In the genomic region with DNA sequence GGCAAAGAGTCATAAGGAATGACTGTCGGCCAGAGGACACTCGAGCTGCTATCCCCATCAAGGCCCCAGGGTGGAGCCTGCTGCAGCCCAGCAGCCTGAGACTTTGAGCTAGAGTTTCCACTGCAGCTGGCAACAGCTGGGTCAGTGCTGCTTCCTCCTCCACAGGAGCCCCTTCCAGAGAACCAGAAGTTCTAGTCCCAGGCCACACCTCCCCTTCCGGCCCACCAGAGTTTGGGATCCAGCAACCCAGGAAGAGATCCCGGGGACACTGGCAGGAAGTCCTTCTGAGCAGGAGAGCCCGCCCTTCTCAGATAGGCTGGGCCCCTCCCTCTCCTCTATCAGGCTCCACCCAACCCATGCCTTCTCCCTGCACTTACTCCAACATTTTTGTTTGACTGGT, we compare ENCODE assay signal across 8 mouse cellular contexts. TPM values are rescaled to one million over a fixed set of nuclear protein-coding genes. Genes with fewer than 3 reads are reported as not detected.
DNase-seq lines count a peak whose midpoint lies in the region; ATAC-seq and TF ChIP-seq lines count a peak whose summit lies in the region.

No protein-coding gene starts in this region.

- WGBS in limb, embryonic 13.5 days, result 2% methylated on average over 5 of the region's 5 CpGs

- H3K27me3 ChIP-seq in limb, embryonic 13.5 days, result no peaks in the 10 kb centered on the region

- 0 out of 2 replicates have a peak, but pooled peaks have one; percentile 3 for TF ChIP-seq CTCF in embryonic fibroblast, embryonic 13.5 days (IDR thresholded peaks at IDR 0.05; ENCODE audit: borderline replicate concordance, insufficient read depth, low read length)

- H3K27ac ChIP-seq in embryonic fibroblast, embryonic 13.5 days (ENCODE audit: insufficient read depth, low read length), result peak overlapping the region; percentile 2; the same call in 1 of the 2 replicates
- peak overlapping the region; percentile 72 for H3K27ac ChIP-seq in limb, embryonic 13.5 days

- no peak overlapping the region for H3K9ac ChIP-seq in limb, embryonic 13.5 days

- peak; percentile 72 for DNase-seq in 3T3-L1 (ENCODE audit: low read depth, low spot score)
- DNase-seq in heart, postnatal 14 days, result peak; percentile 86
- DNase-seq in thymus, postnatal 0 days (ENCODE audit: low spot score), result peak; percentile 54
- no peak for DNase-seq in cerebellum, adult 18-20 months

- intact Hi-C loops in heart, postnatal 14 days (cut with DNase I), result no loop called here

- no peaks in the 10 kb centered on the region for H3K9me3 ChIP-seq in limb, embryonic 13.5 days

- no peak overlapping the region for H3K4me3 ChIP-seq in embryonic fibroblast, embryonic 13.5 days (ENCODE audit: insufficient read depth, low read length)
- peak overlapping the region; percentile 8; the same call in 1 of the 2 replicates for H3K4me3 ChIP-seq in limb, embryonic 13.5 days

- peak overlapping the region; percentile 44 for H3K4me2 ChIP-seq in limb, embryonic 13.5 days (replicated peaks)

- peak; percentile 23 for ATAC-seq in activated CD4-positive, CD25-positive, alpha-beta regulatory T cell, adult 4 months
- peak; percentile 90 for ATAC-seq in limb, embryonic 13.5 days (ENCODE audit: low FRiP score, low read depth)
- ATAC-seq in monocyte, adult 5-6 weeks (replicated peaks; ENCODE audit: insufficient number of reproducible peaks, low FRiP score, low TSS enrichment, poor library complexity, severe bottlenecking), result peak; percentile 68

- H3K36me3 ChIP-seq in limb, embryonic 13.5 days, result peaks cover 50% of the 10 kb centered on the region

- peak; percentile 13; the same call in 1 of the 2 replicates for TF ChIP-seq POLR2A in embryonic fibroblast, embryonic 13.5 days (IDR thresholded peaks at IDR 0.05; ENCODE audit: low read depth, low read length)

- peaks cover 10% of the 10 kb centered on the region; the same call in 1 of the 2 replicates for H3K4me1 ChIP-seq in embryonic fibroblast, embryonic 13.5 days (ENCODE audit: control insufficient read depth, insufficient read depth, low read length)
- peaks cover 22% of the 10 kb centered on the region for H3K4me1 ChIP-seq in limb, embryonic 13.5 days

RNA-seq across cellular contexts. Expression of a gene that starts 30.5 kb away (rescaled TPM):
- polyA plus RNA-seq in activated CD4-positive, CD25-positive, alpha-beta regulatory T cell, adult 4 months (2017; shearing (Covaris generic)), result 10 to 100 TPM; 20.9 to 25.0 TPM
- 167 and 198 TPM in 2 replicates for polyA plus RNA-seq in embryonic fibroblast, embryonic 13.5 days (2011; ENCODE audit: insufficient read length, low read depth, missing spikeins)
- 10 to 100 TPM; 79.3 to 82.2 TPM for total RNA-seq in heart, postnatal 14 days (2021)
- polyA plus RNA-seq in limb, embryonic 13.5 days (2015; fragmentation: Nextera tagmentation; extraction: Ambion mirVana), result 39.0 and 40.6 TPM in 2 replicates
- total RNA-seq in monocyte, adult 5-6 weeks (2017), result 2.2 to 23.9 TPM (median 6.5 TPM) in 3 replicates
- polyA plus RNA-seq in thymus, postnatal 0 days (2015; fragmentation: Nextera tagmentation; extraction: Ambion mirVana), result 14.1 and 17.3 TPM in 2 replicates

RNA-seq across cellular contexts. Expression of a gene that starts 44.7 kb away (rescaled TPM):
- polyA plus RNA-seq in activated CD4-positive, CD25-positive, alpha-beta regulatory T cell, adult 4 months (2017; shearing (Covaris generic)), result under 1 TPM in 1 of 2 experiments, not detected in 1; 0.26 TPM
- 1.1 and 1.2 TPM in 2 replicates for polyA plus RNA-seq in embryonic fibroblast, embryonic 13.5 days (2011; ENCODE audit: insufficient read length, low read depth, missing spikeins)
- total RNA-seq in heart, postnatal 14 days (2021), result under 1 TPM; 0.60 to 0.90 TPM
- polyA plus RNA-seq in limb, embryonic 13.5 days (2015; fragmentation: Nextera tagmentation; extraction: Ambion mirVana), result 1.8 and 2.5 TPM in 2 replicates
- total RNA-seq in monocyte, adult 5-6 weeks (2017), result not detected in 3 replicates
- polyA plus RNA-seq in thymus, postnatal 0 days (2015; fragmentation: Nextera tagmentation; extraction: Ambion mirVana), result 0.78 and 1.5 TPM in 2 replicates

RNA-seq across cellular contexts. Expression of a gene that starts 58.2 kb away (rescaled TPM):
- 10 to 100 TPM; 44.1 to 53.3 TPM for polyA plus RNA-seq in activated CD4-positive, CD25-positive, alpha-beta regulatory T cell, adult 4 months (2017; shearing (Covaris generic))
- 32.4 and 36.8 TPM in 2 replicates for polyA plus RNA-seq in embryonic fibroblast, embryonic 13.5 days (2011; ENCODE audit: insufficient read length, low read depth, missing spikeins)
- 10 to 100 TPM; 27.2 to 27.4 TPM for total RNA-seq in heart, postnatal 14 days (2021)
- 9.0 and 10.5 TPM in 2 replicates for polyA plus RNA-seq in limb, embryonic 13.5 days (2015; fragmentation: Nextera tagmentation; extraction: Ambion mirVana)
- total RNA-seq in monocyte, adult 5-6 weeks (2017), result 36.8 to 80.0 TPM (median 45.1 TPM) in 3 replicates
- polyA plus RNA-seq in thymus, postnatal 0 days (2015; fragmentation: Nextera tagmentation; extraction: Ambion mirVana), result 21.5 and 27.5 TPM in 2 replicates

Comparison
In these comparisons a context has a peak if more than half of its experiments do, and no peak if none do; other contexts are left out.
1. DNase-seq: peak in 3T3-L1 (single experiment), heart, postnatal 14 days (2 of 2) and thymus, postnatal 0 days (single experiment); none in cerebellum, adult 18-20 months (0 of 2).
2. ATAC-seq: peak in every context shown above with its lines; median percentile 90 in limb, embryonic 13.5 days; 68 in monocyte, adult 5-6 weeks; 23 in activated CD4-positive, CD25-positive, alpha-beta regulatory T cell, adult 4 months.